Mouse (Mus musculus) lung, embryonic 16.5 days (tissue): Measurements from ENCODE around the gene Gm525. TPM values are rescaled to one million over a fixed set of nuclear protein-coding genes. Genes with fewer than 3 reads are reported as not detected.
"Not testable (repeated sequence)": the region's sequence is repeated elsewhere in the genome, so short reads cannot be mapped to it uniquely, and the experiment has no call there.

ENCODE experiments used
- ATAC-seq: fragments of 200-750 bp; cut with Nextera tagmentation; 2 replicates; pipeline ENCODE4 v1.8.0; 2017; ENCODE audit warnings: low read depth, mild to moderate bottlenecking, moderate library complexity
- H3K27ac ChIP-seq: fragments of 300-500 bp; sonication (generic); 2 replicates; pipeline ENCODE4 v1.5.1; 2014; ENCODE audit warnings: mild to moderate bottlenecking, control low read depth, low read length
- H3K27me3 ChIP-seq: fragments of 300-500 bp; sonication (generic); 2 replicates; pipeline ENCODE4 v1.6.1; 2014; ENCODE audit warnings: low read depth, low read length, mixed read lengths; ENCODE audit not compliant: control insufficient read depth, insufficient read depth
- H3K36me3 ChIP-seq: fragments of 300-500 bp; sonication (generic); 2 replicates; pipeline ENCODE4 v1.6.1; 2014; ENCODE audit warnings: low read length; ENCODE audit not compliant: control insufficient read depth, insufficient read depth
- H3K4me1 ChIP-seq: fragments of 300-500 bp; sonication (generic); replicated peaks from 2 replicates; pipeline ENCODE4 v1.6.1; 2014; ENCODE audit warnings: low read length, mixed read lengths; ENCODE audit not compliant: control insufficient read depth, insufficient read depth
- H3K4me2 ChIP-seq: fragments of 300-500 bp; sonication (generic); 2 replicates; pipeline ENCODE4 v1.6.1; 2014; ENCODE audit warnings: low read depth, low read length, control low read depth
- H3K4me3 ChIP-seq: fragments of 300-500 bp; sonication (generic); 2 replicates; pipeline ENCODE4 v1.5.1; 2014; ENCODE audit warnings: mild to moderate bottlenecking, low read length, control low read depth
- H3K9ac ChIP-seq: fragments of 300-500 bp; sonication (generic); 2 replicates; pipeline ENCODE4 v1.6.1; 2014; ENCODE audit warnings: low read length, control low read depth
- H3K9me3 ChIP-seq: fragments of 300-500 bp; sonication (generic); 2 replicates; pipeline ENCODE4 v1.6.1; 2016; ENCODE audit warnings: low read length; ENCODE audit not compliant: control insufficient read depth
- WGBS: fragments of 180-500 bp; shearing (Covaris S2); extraction: QIAGEN DNeasy Blood & Tissue Kit; methylation state at CpG from one replicate; pipeline ENCODE4 v1.1.7; 2014; 5-methylcytosine and 5-hydroxymethylcytosine counted together
- polyA plus RNA-seq: library from polyadenylated mRNA; unstranded; fragments of >200 nt; fragmentation: Nextera tagmentation; extraction: Ambion mirVana; gene quantifications from 2 replicates; pipeline ENCODE4 v1.2.1, GENCODE M21; 2015

Gene Gm525
- polyA plus RNA-seq, 1 experiment from 2014 or later: 1.2 TPM

GRCm38 (mm10) chr11:89081906-89082305, 8.3 kb downstream of the Gm525 start:
- ATAC-seq, H3K27me3 ChIP-seq, H3K9ac ChIP-seq, H3K36me3 ChIP-seq, H3K27ac ChIP-seq, H3K4me2 ChIP-seq, H3K9me3 ChIP-seq, H3K4me3 ChIP-seq, H3K4me1 ChIP-seq: not testable (repeated sequence)
- 40% methylated on average over 5 of the region's 5 CpGs for WGBS

DNA sequence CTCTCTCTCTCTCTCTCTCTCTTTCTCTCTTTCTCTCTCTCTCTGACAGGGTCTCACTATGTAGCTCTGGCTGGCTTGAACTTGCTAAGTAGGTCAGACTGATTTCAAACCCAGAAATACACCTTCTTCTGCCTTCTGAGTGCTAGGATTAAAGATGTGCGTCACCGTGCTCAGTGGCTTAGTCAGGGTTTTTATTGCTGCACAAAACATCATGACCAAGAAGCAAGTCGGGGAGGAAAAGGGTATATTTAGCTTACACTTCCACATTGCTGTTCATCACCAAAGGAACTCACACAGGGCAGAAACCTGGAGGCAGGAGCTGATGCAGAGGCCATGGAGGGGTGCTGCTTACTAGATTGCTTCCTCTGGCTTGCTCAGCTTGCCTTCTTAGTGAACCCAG, 9.1 kb downstream of the Gm525 start:
- not testable (repeated sequence) for H3K27me3 ChIP-seq, H3K9me3 ChIP-seq, H3K4me2 ChIP-seq, H3K4me1 ChIP-seq, H3K36me3 ChIP-seq, H3K4me3 ChIP-seq, H3K9ac ChIP-seq, ATAC-seq, H3K27ac ChIP-seq
- 81% methylated on average over 3 of the region's 3 CpGs for WGBS

- Histone ChIP-seq H3K27me3 (no peaks in the 10 kb centered on the region), H3K36me3 (no peaks in the 10 kb centered on the region), H3K4me2 (no peak overlapping the region), H3K4me3 (no peak overlapping the region), H3K9ac (no peak overlapping the region), H3K27ac (no peak overlapping the region), H3K4me1 (no peaks in the 10 kb centered on the region), H3K9me3 (no peaks in the 10 kb centered on the region)
- WGBS: 34% methylated on average over 7 of the region's 7 CpGs
- ATAC-seq: no peak
These were observed 11.0 kb downstream of the Gm525 start for GRCm38 (mm10) chr11:89084601-89085000.

DNA sequence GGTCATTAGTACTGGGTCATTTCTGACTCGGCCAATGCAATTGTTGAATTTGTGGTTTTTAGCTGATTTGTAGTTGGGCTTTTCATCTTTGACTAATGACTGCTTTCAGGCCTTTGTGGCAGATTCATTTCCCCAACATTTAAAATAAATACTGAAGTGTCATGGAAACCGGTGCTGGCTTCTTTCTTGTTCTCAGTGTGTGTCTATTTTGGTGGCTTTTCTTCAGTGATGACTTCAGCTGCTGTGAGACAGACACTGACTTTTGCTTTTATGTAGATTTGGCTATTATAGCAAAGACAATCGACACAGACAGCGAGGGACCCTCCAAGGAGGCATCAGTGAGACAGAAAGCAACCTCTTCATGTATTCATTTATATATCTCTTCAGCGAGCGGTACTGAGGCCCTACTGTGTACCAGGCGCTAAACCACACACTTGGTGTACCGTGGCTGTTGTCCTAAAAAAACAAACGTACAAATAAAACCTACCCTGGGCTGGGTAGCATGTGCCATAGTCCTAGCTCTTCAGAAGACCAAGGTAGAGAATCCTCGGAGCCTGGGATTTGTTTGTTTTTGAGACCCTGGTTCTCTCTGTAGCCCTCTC, 12.7 kb downstream of the Gm525 start:
- no peaks in the 10 kb centered on the region for H3K4me1 ChIP-seq
- 68% methylated on average over 10 of the region's 10 CpGs for WGBS
- H3K27me3 ChIP-seq: no peaks in the 10 kb centered on the region
- ATAC-seq: no peak
- H3K4me2 ChIP-seq: no peak overlapping the region
- H3K4me3 ChIP-seq: no peak overlapping the region
- no peak overlapping the region for H3K27ac ChIP-seq
- no peaks in the 10 kb centered on the region for H3K36me3 ChIP-seq
- H3K9ac ChIP-seq: no peak overlapping the region
- no peaks in the 10 kb centered on the region for H3K9me3 ChIP-seq

- H3K9ac ChIP-seq: no peak overlapping the region
- no peak overlapping the region for H3K4me2 ChIP-seq
- H3K9me3 ChIP-seq: no peaks in the 10 kb centered on the region
- 88% methylated on average over 4 of the region's 4 CpGs for WGBS
- H3K27me3 ChIP-seq: no peaks in the 10 kb centered on the region
- ATAC-seq: no peak
- H3K4me1 ChIP-seq: no peaks in the 10 kb centered on the region
- no peak overlapping the region for H3K27ac ChIP-seq
- no peaks in the 10 kb centered on the region for H3K36me3 ChIP-seq
- H3K4me3 ChIP-seq: no peak overlapping the region
These were observed 15.1 kb downstream of the Gm525 start for GRCm38 (mm10) chr11:89088754-89089153.

- not testable (repeated sequence) for H3K27ac ChIP-seq, H3K36me3 ChIP-seq, H3K4me3 ChIP-seq, H3K4me1 ChIP-seq, H3K9me3 ChIP-seq, H3K4me2 ChIP-seq, ATAC-seq, H3K9ac ChIP-seq, H3K27me3 ChIP-seq
- 90% methylated on average over 6 of the region's 7 CpGs for WGBS
These were observed 16.7 kb downstream of the Gm525 start for GRCm38 (mm10) chr11:89090359-89090758.

- no peak overlapping the region for H3K4me2 ChIP-seq
- 43% methylated on average over 9 of the region's 9 CpGs for WGBS
- H3K36me3 ChIP-seq: no peaks in the 10 kb centered on the region
These were observed 19.1 kb downstream of the Gm525 start for GRCm38 (mm10) chr11:89092714-89093113.

GRCm38 (mm10) chr11:89095306-89095705, 21.7 kb downstream of the Gm525 start:
- Histone ChIP-seq H3K9me3 (no peaks in the 10 kb centered on the region), H3K4me3 (no peak overlapping the region), H3K27me3 (no peaks in the 10 kb centered on the region), H3K27ac (no peak overlapping the region), H3K4me1 (0 out of 2 replicates have a peak, but pooled peaks cover under 1% of the 10 kb centered on the region), H3K9ac (no peak overlapping the region), H3K4me2 (no peak overlapping the region), H3K36me3 (no peaks in the 10 kb centered on the region)
- 63% methylated on average over 3 of the region's 3 CpGs for WGBS
- ATAC-seq: no peak

More at GRCm38 (mm10) chr11:89092714-89093113, 19.1 kb downstream of the Gm525 start:
- Histone ChIP-seq H3K4me1 (no peaks in the 10 kb centered on the region), H3K4me3 (no peak overlapping the region), H3K27me3 (no peaks in the 10 kb centered on the region), H3K27ac (no peak overlapping the region), H3K9ac (no peak overlapping the region), H3K9me3 (no peaks in the 10 kb centered on the region)
- no peak for ATAC-seq

DNA sequence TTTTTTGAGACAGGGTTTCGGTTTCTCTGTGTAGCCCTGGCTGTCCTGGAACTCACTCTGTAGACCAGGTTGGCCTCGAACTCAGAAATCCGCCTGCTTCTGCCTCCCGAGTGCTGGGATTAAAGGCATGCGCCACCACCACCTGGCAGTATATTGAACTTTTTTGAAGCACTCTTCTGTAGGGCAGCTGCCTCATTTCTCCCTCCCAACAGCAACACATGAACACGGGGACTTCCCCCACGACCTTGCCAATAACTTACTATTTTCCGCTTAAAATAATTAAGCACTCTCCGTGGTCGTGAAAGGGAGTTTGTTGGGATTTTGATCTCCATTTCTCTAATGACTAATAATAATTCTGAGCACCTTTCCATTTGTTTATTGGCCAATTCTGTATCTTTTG, 23.7 kb downstream of the Gm525 start:
- H3K4me3 ChIP-seq, H3K9me3 ChIP-seq, ATAC-seq, H3K27ac ChIP-seq, H3K4me2 ChIP-seq, H3K36me3 ChIP-seq, H3K27me3 ChIP-seq, H3K4me1 ChIP-seq, H3K9ac ChIP-seq: not testable (repeated sequence)
- 84% methylated on average over 10 of the region's 10 CpGs for WGBS
